11 mouse cellular contexts compared by ENCODE assay signal in the genomic region with DNA sequence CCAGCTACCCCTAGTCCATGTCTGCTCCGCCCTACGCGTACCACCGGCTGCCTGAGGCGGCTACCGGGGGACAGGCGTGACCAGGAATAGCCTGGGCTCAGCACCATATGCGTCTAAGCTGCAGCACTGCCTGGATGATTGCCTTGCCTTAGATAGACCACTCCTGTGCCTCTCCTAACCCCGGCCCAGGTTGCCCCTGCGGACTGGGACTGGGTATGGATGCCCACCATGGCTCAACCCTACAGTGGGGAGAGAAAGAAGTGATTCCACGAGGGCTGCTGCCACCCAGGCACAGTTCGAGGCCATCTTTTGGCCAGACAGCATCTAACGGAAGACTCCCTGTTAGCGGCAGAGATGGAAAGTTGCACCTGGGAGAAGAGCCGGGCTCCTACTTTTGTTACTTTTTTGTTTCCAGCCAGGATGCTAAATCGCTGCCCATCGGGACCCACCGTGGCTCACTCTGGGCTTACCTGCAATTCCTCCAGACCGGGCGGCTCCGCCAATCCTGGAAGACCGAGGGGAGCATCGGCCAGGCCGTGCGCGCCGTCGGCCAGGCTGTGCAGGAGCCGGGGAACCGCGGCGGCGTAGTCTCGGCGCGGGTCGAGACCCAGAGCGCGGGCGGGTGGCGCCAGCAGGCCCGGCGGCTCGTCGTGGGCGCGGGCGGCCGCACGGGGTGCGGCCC. TPM values are rescaled to one million over a fixed set of nuclear protein-coding genes. Genes with fewer than 3 reads are reported as not detected.
DNase-seq lines count a peak whose midpoint lies in the region; ATAC-seq and TF ChIP-seq lines count a peak whose summit lies in the region.
"Had no signal": no experiment of that assay in that cellular context is flagged by ENCODE, and none has a peak within 500 bp of the region (broad histone marks: within the 10 kb centered on the region; RNA-seq: fewer than 3 reads in every experiment).

No protein-coding gene starts in this region.

- WGBS in liver, embryonic 13.5 days (ENCODE audit: insufficient replicate concordance), result 5% methylated on average over 51 of the region's 51 CpGs
- 4% methylated on average over 51 of the region's 51 CpGs for WGBS in stomach, embryonic 16.5 days

- no peaks in the 10 kb centered on the region for H3K9me3 ChIP-seq in liver, embryonic 13.5 days (replicated peaks)
- H3K9me3 ChIP-seq in stomach, embryonic 16.5 days (replicated peaks; ENCODE audit: control insufficient read depth, low read length), result no peaks in the 10 kb centered on the region

- peaks cover 10% of the 10 kb centered on the region for H3K27me3 ChIP-seq in testis, adult 2 months (ENCODE audit: control insufficient read depth, insufficient read depth, low read length)
- H3K27me3 ChIP-seq in liver, embryonic 13.5 days, result peaks cover 100% of the 10 kb centered on the region
- peaks cover 94% of the 10 kb centered on the region for H3K27me3 ChIP-seq in stomach, embryonic 16.5 days (ENCODE audit: control insufficient read depth, insufficient read depth, low read length)

- TF ChIP-seq CTCF in testis, adult 2 months (IDR thresholded peaks at IDR 0.05; ENCODE audit: control insufficient read depth, insufficient read depth, insufficient replicate concordance, low read depth, low read length), result no peak

- no peaks in the 10 kb centered on the region for H3K36me3 ChIP-seq in testis, adult 2 months (ENCODE audit: control insufficient read depth, insufficient read depth, low read length)
- H3K36me3 ChIP-seq in liver, embryonic 13.5 days, result no peaks in the 10 kb centered on the region
- H3K36me3 ChIP-seq in stomach, embryonic 16.5 days (ENCODE audit: control insufficient read depth, insufficient read depth, low read length), result no peaks in the 10 kb centered on the region

- H3K27ac ChIP-seq in testis, adult 2 months (ENCODE audit: control insufficient read depth, insufficient read depth, low read depth, low read length), result no peak overlapping the region
- no peak overlapping the region for H3K27ac ChIP-seq in liver, embryonic 13.5 days
- H3K27ac ChIP-seq in stomach, embryonic 16.5 days (ENCODE audit: low read length), result no peak overlapping the region

- peaks cover 19% of the 10 kb centered on the region for H3K4me1 ChIP-seq in testis, adult 2 months (ENCODE audit: control insufficient read depth, insufficient read depth, low read length)
- H3K4me1 ChIP-seq in liver, embryonic 13.5 days (replicated peaks), result peaks cover 14% of the 10 kb centered on the region
- peaks cover 13% of the 10 kb centered on the region; the same call in 1 of the 2 replicates for H3K4me1 ChIP-seq in stomach, embryonic 16.5 days (ENCODE audit: control insufficient read depth, insufficient read depth, low read length)

- H3K9ac ChIP-seq in liver, embryonic 13.5 days, result no peak overlapping the region
- H3K9ac ChIP-seq in stomach, embryonic 16.5 days (ENCODE audit: low read length), result peak overlapping the region; percentile 57

- peak overlapping the region; percentile 45 for H3K4me2 ChIP-seq in liver, embryonic 13.5 days
- peak overlapping the region; percentile 52 for H3K4me2 ChIP-seq in stomach, embryonic 16.5 days (ENCODE audit: low read depth, low read length)

- TF ChIP-seq POLR2A in testis, adult 2 months (IDR thresholded peaks at IDR 0.05; ENCODE audit: control insufficient read depth, low read depth, low read length), result no peak

- peak overlapping the region; percentile 71 for H3K4me3 ChIP-seq in testis, adult 2 months (ENCODE audit: control insufficient read depth, low read depth, low read length)
- H3K4me3 ChIP-seq in liver, embryonic 13.5 days (replicated peaks), result peak overlapping the region; percentile 39
- peak overlapping the region; percentile 41 for H3K4me3 ChIP-seq in stomach, embryonic 16.5 days (replicated peaks; ENCODE audit: low read length)
- H3K4me3 ChIP-seq: erythroblast, embryonic 14.5 days had no signal

- no peak for ATAC-seq in liver, embryonic 13.5 days (ENCODE audit: low read depth)
- ATAC-seq in stomach, embryonic 16.5 days (ENCODE audit: insufficient read depth, low FRiP score), result no peak

- peak; percentile 45 for DNase-seq in embryo, embryonic 9.5 days (ENCODE audit: extremely low spot score)
- DNase-seq in embryo, embryonic 11 days, result no peak
- no peak for DNase-seq in testis, postnatal 14 days (ENCODE audit: low spot score)
- no peak for DNase-seq in liver, embryonic 13.5 days
- no peak for DNase-seq in MN1 (ENCODE audit: low spot score)
- no peak for DNase-seq in thymus, adult 18-20 months
- DNase-seq: left cerebral cortex, postnatal 4 days; right cerebral cortex, postnatal 4 days had no signal

RNA-seq across cellular contexts. Expression of a gene that starts 1.2 kb away (rescaled TPM):
- polyA plus RNA-seq in testis, adult 2 months (2012; rRNA removed), result 0.05 and 0.06 TPM in 2 replicates
- polyA plus RNA-seq in liver, embryonic 13.5 days (2015; fragmentation: Nextera tagmentation; extraction: Ambion mirVana), result not detected in 2 replicates
- polyA plus RNA-seq in stomach, embryonic 16.5 days (2015; fragmentation: Nextera tagmentation; extraction: Ambion mirVana), result not detected in 2 replicates
- polyA plus RNA-seq: erythroblast, embryonic 14.5 days had no signal

RNA-seq across cellular contexts. Expression of a gene that starts 18.4 kb away (rescaled TPM):
- 6.6 and 6.7 TPM in 2 replicates for polyA plus RNA-seq in testis, adult 2 months (2012; rRNA removed)
- 8.8 and 10.5 TPM in 2 replicates for polyA plus RNA-seq in liver, embryonic 13.5 days (2015; fragmentation: Nextera tagmentation; extraction: Ambion mirVana)
- 25.4 and 26.1 TPM in 2 replicates for polyA plus RNA-seq in stomach, embryonic 16.5 days (2015; fragmentation: Nextera tagmentation; extraction: Ambion mirVana)

RNA-seq across cellular contexts. Expression of a gene that starts 18.5 kb away (rescaled TPM):
- 74.1 and 79.1 TPM in 2 replicates for polyA plus RNA-seq in testis, adult 2 months (2012; rRNA removed)
- polyA plus RNA-seq in liver, embryonic 13.5 days (2015; fragmentation: Nextera tagmentation; extraction: Ambion mirVana), result 6.4 and 7.6 TPM in 2 replicates
- polyA plus RNA-seq in stomach, embryonic 16.5 days (2015; fragmentation: Nextera tagmentation; extraction: Ambion mirVana), result 24.1 and 27.8 TPM in 2 replicates

RNA-seq across cellular contexts. Expression of a gene that starts 57.4 kb away (rescaled TPM):
- polyA plus RNA-seq in testis, adult 2 months (2012; rRNA removed), result 66.9 and 77.9 TPM in 2 replicates
- 355 and 356 TPM in 2 replicates for polyA plus RNA-seq in liver, embryonic 13.5 days (2015; fragmentation: Nextera tagmentation; extraction: Ambion mirVana)
- 432 and 438 TPM in 2 replicates for polyA plus RNA-seq in stomach, embryonic 16.5 days (2015; fragmentation: Nextera tagmentation; extraction: Ambion mirVana)
